Mouse (Mus musculus) liver, adult 2 months (tissue): Measurements from ENCODE around the gene Oxa1l. TPM values are rescaled to one million over a fixed set of nuclear protein-coding genes. Genes with fewer than 3 reads are reported as not detected.
A peak's percentile ranks its signal among the peaks of the same experiment; 100 is the strongest.

Experiments
- DNase-seq: peaks from one replicate; pipeline ENCODE4 v3.0.0-alpha.2; 2011; ENCODE audit warnings: low read depth, low spot score; ENCODE audit errors: extremely low read depth
- H3K27ac ChIP-seq: fragments of 200-500 bp; replicated peaks from 2 replicates; pipeline ENCODE4 v1.5.1; 2012; ENCODE audit warnings: low read depth, mild to moderate bottlenecking, control low read depth, inconsistent platforms, low read length; ENCODE audit not compliant: insufficient read depth
- H3K27me3 ChIP-seq: fragments of 200-500 bp; 2 replicates; pipeline ENCODE4 v1.6.1; 2012; ENCODE audit warnings: mild to moderate bottlenecking, moderate library complexity, low read length, inconsistent platforms; ENCODE audit not compliant: control insufficient read depth, insufficient read depth
- H3K36me3 ChIP-seq: fragments of 200-500 bp; 2 replicates; pipeline ENCODE4 v1.6.1; 2012; ENCODE audit warnings: low read length, inconsistent platforms; ENCODE audit not compliant: control insufficient read depth, insufficient read depth
- H3K4me1 ChIP-seq: fragments of 200-500 bp; 2 replicates; pipeline ENCODE4 v1.6.1; 2011; ENCODE audit warnings: low read length; ENCODE audit not compliant: control insufficient read depth, insufficient read depth
- H3K4me3 ChIP-seq: fragments of 200-500 bp; 2 replicates; pipeline ENCODE4 v1.5.1; 2011; ENCODE audit warnings: low read depth, mild to moderate bottlenecking, control low read depth, low read length, moderate library complexity; ENCODE audit not compliant: insufficient read depth
- H3K79me2 ChIP-seq: fragments of 200-500 bp; 2 replicates; pipeline ENCODE4 v1.6.1; 2012; ENCODE audit warnings: inconsistent platforms, mild to moderate bottlenecking, low read length, moderate library complexity; ENCODE audit not compliant: control insufficient read depth, insufficient read depth
- H3K9ac ChIP-seq: fragments of 200-500 bp; 2 replicates; pipeline ENCODE4 v1.6.1; 2012; ENCODE audit warnings: low read depth, mild to moderate bottlenecking, control low read depth, inconsistent platforms, low read length
- CTCF ChIP-seq: fragments of 200-500 bp; IDR thresholded peaks from 2 replicates; pipeline ENCODE4 v1.5.1; 2011; ENCODE audit warnings: low read depth, low read length, control low read depth
- POLR2A ChIP-seq: fragments of 200-500 bp; IDR thresholded peaks from 2 replicates; pipeline ENCODE4 v1.6.1; 2011; ENCODE audit warnings: low read length, control low read depth; ENCODE audit not compliant: insufficient read depth; ENCODE audit errors: extremely low read depth
- WGBS: fragments of 180-500 bp; shearing (Covaris S2); methylation state at CpG from one replicate; pipeline ENCODE4 v1.1.7; 2018; 5-methylcytosine and 5-hydroxymethylcytosine counted together
- polyA plus RNA-seq: library from polyadenylated mRNA; depleted of rRNA; stranded (reverse); fragments of >200 nt; gene quantifications from 2 replicates; pipeline ENCODE4 v1.2.3, GENCODE M21; 2012
- total RNA-seq: library from RNA; depleted of rRNA; stranded (reverse); fragments of >200 nt; gene quantifications from 2 replicates; pipeline ENCODE4 v1.2.3, GENCODE M21; 2014

The Oxa1l gene
- total and polyA plus RNA-seq, 2 experiments, result 16.4 to 116 TPM

GRCm38 (mm10) chr14:54397872-54398527 is 37.4 kb downstream of the Oxa1l start:
- Histone ChIP-seq H3K79me2 (no peaks in the 10 kb centered on the region), H3K27ac (no peak overlapping the region), H3K36me3 (no peaks in the 10 kb centered on the region), H3K27me3 (no peaks in the 10 kb centered on the region), H3K9ac (no peak overlapping the region), H3K4me3 (no peak overlapping the region), H3K4me1 (no peaks in the 10 kb centered on the region; the same call in 1 of the 2 replicates)
- TF ChIP-seq POLR2A (no peak), CTCF (no peak)
- WGBS, result 83% methylated on average over 7 of the region's 7 CpGs
- no peak for DNase-seq

DNA sequence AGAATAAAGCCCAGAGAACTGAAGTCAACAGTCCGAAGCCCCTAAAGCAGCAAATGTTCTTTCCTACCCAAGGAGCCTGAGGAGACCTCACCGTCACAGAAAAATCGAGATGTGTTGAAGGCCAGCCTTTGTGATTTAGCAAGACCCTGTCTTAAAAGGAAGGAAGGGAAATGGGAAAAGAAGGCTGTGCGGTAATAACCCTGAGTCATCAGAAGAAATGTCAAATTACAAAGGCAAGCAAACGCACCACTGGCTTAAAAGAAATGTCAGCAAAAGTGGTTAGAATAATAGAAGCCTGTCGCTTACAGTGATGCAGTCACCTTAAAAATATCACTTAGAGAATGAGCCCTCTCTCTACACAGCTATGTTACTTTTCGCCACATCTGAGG is 37.9 kb downstream of the Oxa1l start:
- TF ChIP-seq CTCF (no peak), POLR2A (no peak)
- 0 out of 2 replicates have a peak overlapping the region, but pooled peaks have one; percentile 13 for H3K27ac ChIP-seq
- no peaks in the 10 kb centered on the region for H3K27me3 ChIP-seq

GRCm38 (mm10) chr14:54398921-54399382 is 38.3 kb downstream of the Oxa1l start:
- Histone ChIP-seq H3K36me3 (no peaks in the 10 kb centered on the region), H3K4me3 (no peak overlapping the region), H3K79me2 (no peaks in the 10 kb centered on the region), H3K4me1 (no peaks in the 10 kb centered on the region; the same call in 1 of the 2 replicates), H3K27me3 (no peaks in the 10 kb centered on the region), H3K9ac (no peak overlapping the region), H3K27ac (peak overlapping the region; percentile 13; the same call in 1 of the 2 replicates)
- 55% methylated on average over 8 of the region's 8 CpGs for WGBS
- TF ChIP-seq CTCF, result no peak
- no peak for DNase-seq

More for the DNA sequence above, 37.9 kb downstream of the Oxa1l start:
- no peak for DNase-seq
- 75% methylated on average over 7 of the region's 7 CpGs for WGBS
- Histone ChIP-seq H3K36me3 (no peaks in the 10 kb centered on the region), H3K4me1 (no peaks in the 10 kb centered on the region; the same call in 1 of the 2 replicates), H3K4me3 (no peak overlapping the region), H3K79me2 (no peaks in the 10 kb centered on the region), H3K9ac (no peak overlapping the region)

DNA sequence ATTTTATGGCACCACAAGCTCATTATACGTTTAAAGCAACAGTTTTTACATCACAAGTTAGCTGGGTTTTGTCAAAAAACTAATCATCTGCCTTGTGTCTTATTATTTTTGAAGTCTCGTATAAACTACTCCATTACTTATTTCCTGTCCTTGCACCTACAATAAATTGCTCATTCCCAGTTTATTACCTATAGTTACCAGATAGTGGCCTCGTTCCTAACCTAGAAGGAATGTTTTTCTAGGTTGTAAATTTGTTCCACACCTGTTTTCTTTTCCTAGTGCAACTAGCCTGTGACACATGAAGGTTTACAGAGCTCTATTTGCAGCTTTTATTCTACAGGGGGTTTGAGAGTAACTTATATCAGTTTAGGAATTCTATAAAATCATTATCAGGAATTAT is 41.1 kb downstream of the Oxa1l start:
- H3K4me3 ChIP-seq, result no peak overlapping the region
- DNase-seq, result no peak
- H3K79me2 ChIP-seq, result no peaks in the 10 kb centered on the region
- H3K4me1 ChIP-seq, result no peaks in the 10 kb centered on the region; the same call in 1 of the 2 replicates
- no peaks in the 10 kb centered on the region for H3K27me3 ChIP-seq
- no peak overlapping the region for H3K9ac ChIP-seq
- H3K36me3 ChIP-seq, result no peaks in the 10 kb centered on the region
- no peak overlapping the region for H3K27ac ChIP-seq
- no peak for TF ChIP-seq CTCF
- TF ChIP-seq POLR2A, result no peak
- 84% methylated on average over 3 of the region's 3 CpGs for WGBS

GRCm38 (mm10) chr14:54408336-54409056 is 47.9 kb downstream of the Oxa1l start:
- WGBS, result 77% methylated on average over 25 of the region's 25 CpGs
- no peaks in the 10 kb centered on the region for H3K79me2 ChIP-seq
- H3K4me1 ChIP-seq, result peaks cover 8% of the 10 kb centered on the region; the same call in 1 of the 2 replicates
- H3K27ac ChIP-seq, result peak overlapping the region; percentile 9
- no peaks in the 10 kb centered on the region for H3K27me3 ChIP-seq
- TF ChIP-seq CTCF (peak; percentile 40), POLR2A (no peak)
- peak overlapping the region; percentile 62 for H3K4me3 ChIP-seq
- DNase-seq, result no peak
- H3K9ac ChIP-seq, result peak overlapping the region; percentile 29
- no peaks in the 10 kb centered on the region for H3K36me3 ChIP-seq
